Mouse (Mus musculus): ENCODE results near the gene Speer4f2.

- no peak for TF ChIP-seq CTCF (IDR thresholded peaks at IDR 0.05; ENCODE audit: low read depth)
- no peak for TF ChIP-seq EP300 (IDR thresholded peaks at IDR 0.05; ENCODE audit: low read depth)
These were observed 38.1 kb upstream of the Speer4f2 start for GRCm38 (mm10) chr5:17334836-17335235.
